Mouse (Mus musculus): ENCODE data around the gene Clcnkb.
A peak's percentile ranks its signal among the peaks of the same experiment; 100 is the strongest.

GRCm38 (mm10) chr4:141386150-141386549 is 29.7 kb downstream of the Clcnkb start:
- TF ChIP-seq CTCF (IDR thresholded peaks at IDR 0.05), result peak; percentile 15
- TF ChIP-seq EP300 (IDR thresholded peaks at IDR 0.05), result no peak
